Mouse (Mus musculus) kidney, embryonic 15.5 days (tissue): ENCODE measurements around the gene Tpm3. TPM values are rescaled to one million over a fixed set of nuclear protein-coding genes. Genes with fewer than 3 reads are reported as not detected.

ENCODE experiments used
- ATAC-seq: fragments of 200-750 bp; cut with Nextera tagmentation; replicated peaks from 2 replicates; pipeline ENCODE4 v1.8.0; 2017; ENCODE audit warnings: moderate TSS enrichment; ENCODE audit not compliant: low FRiP score
- H3K27ac ChIP-seq: fragments of 300-500 bp; sonication (generic); 2 replicates; pipeline ENCODE4 v1.5.1; 2015; ENCODE audit warnings: mild to moderate bottlenecking, inconsistent platforms
- H3K27me3 ChIP-seq: fragments of 300-500 bp; sonication (generic); 2 replicates; pipeline ENCODE4 v1.6.1; 2015; ENCODE audit warnings: inconsistent platforms
- H3K36me3 ChIP-seq: fragments of 300-500 bp; sonication (generic); 2 replicates; pipeline ENCODE4 v1.6.1; 2015; ENCODE audit warnings: inconsistent platforms
- H3K4me1 ChIP-seq: fragments of 300-500 bp; sonication (generic); 2 replicates; pipeline ENCODE4 v1.6.1; 2015; ENCODE audit warnings: inconsistent platforms
- H3K4me2 ChIP-seq: fragments of 300-500 bp; sonication (generic); 2 replicates; pipeline ENCODE4 v1.6.1; 2015; ENCODE audit warnings: moderate library complexity, mild to moderate bottlenecking, inconsistent platforms
- H3K4me3 ChIP-seq: fragments of 300-500 bp; sonication (generic); replicated peaks from 2 replicates; pipeline ENCODE4 v1.5.1; 2015; ENCODE audit warnings: mild to moderate bottlenecking, inconsistent platforms
- H3K9ac ChIP-seq: fragments of 300-500 bp; sonication (generic); 2 replicates; pipeline ENCODE4 v1.6.1; 2015; ENCODE audit warnings: mild to moderate bottlenecking, inconsistent platforms
- H3K9me3 ChIP-seq: fragments of 300-500 bp; sonication (generic); replicated peaks from 2 replicates; pipeline ENCODE4 v1.6.1; 2016; ENCODE audit warnings: inconsistent platforms
- WGBS: fragments of 180-500 bp; shearing (Covaris S2); methylation state at CpG from one replicate; pipeline ENCODE4 v1.1.7; 2015; ENCODE audit warnings: mixed read lengths; 5-methylcytosine and 5-hydroxymethylcytosine counted together
- polyA plus RNA-seq: library from polyadenylated mRNA; unstranded; fragments of >200 nt; fragmentation: Nextera tagmentation; extraction: Ambion mirVana; gene quantifications from 2 replicates; pipeline ENCODE4 v1.2.1, GENCODE M21; 2015

Tpm3 gene
- 547 and 591 TPM in 2 replicates for polyA plus RNA-seq

GRCm38 (mm10) chr3:90072294-90072693 is at the start of gene Tpm3:
Tpm3 (plus strand) TSS chr3:90072649.
- Histone ChIP-seq H3K9ac (no peak within 1 kb of the TSS), H3K36me3 (no peaks in the 10 kb centered on the region), H3K4me3 (no peak within 1 kb of the TSS), H3K4me1 (peaks cover 8% of the 10 kb centered on the region), H3K9me3 (no peaks in the 10 kb centered on the region), H3K4me2 (no peak within 1 kb of the TSS), H3K27me3 (no peaks in the 10 kb centered on the region), H3K27ac (no peak within 1 kb of the TSS)
- WGBS: 65% methylated on average over 4 of the region's 4 CpGs
- ATAC-seq: no peak

- Histone ChIP-seq H3K27ac (no peak overlapping the region), H3K9me3 (no peaks in the 10 kb centered on the region), H3K27me3 (no peaks in the 10 kb centered on the region), H3K4me1 (no peaks in the 10 kb centered on the region), H3K36me3 (peaks cover 93% of the 10 kb centered on the region), H3K4me3 (no peak overlapping the region), H3K9ac (no peak overlapping the region), H3K4me2 (no peak overlapping the region)
- 91% methylated on average over 2 of the region's 2 CpGs for WGBS
- ATAC-seq: no peak
Measured at GRCm38 (mm10) chr3:90034653-90035052, 37.8 kb upstream of the Tpm3 start.

GRCm38 (mm10) chr3:90036263-90036662 is 36.2 kb upstream of the Tpm3 start:
- no peak for ATAC-seq
- peaks cover 91% of the 10 kb centered on the region for H3K36me3 ChIP-seq
- 95% methylated on average over 1 of the region's 1 CpGs for WGBS

GRCm38 (mm10) chr3:90049691-90050090 is 22.8 kb upstream of the Tpm3 start:
- no peak overlapping the region for H3K9ac ChIP-seq
- WGBS: 27% methylated on average over 3 of the region's 3 CpGs
- no peak for ATAC-seq
- peaks cover 42% of the 10 kb centered on the region for H3K36me3 ChIP-seq
- no peak overlapping the region for H3K4me2 ChIP-seq
- H3K4me1 ChIP-seq: peaks cover 29% of the 10 kb centered on the region
- no peak overlapping the region for H3K4me3 ChIP-seq
- no peak overlapping the region for H3K27ac ChIP-seq
- H3K9me3 ChIP-seq: no peaks in the 10 kb centered on the region
- no peaks in the 10 kb centered on the region for H3K27me3 ChIP-seq

More at GRCm38 (mm10) chr3:90036263-90036662, 36.2 kb upstream of the Tpm3 start:
- Histone ChIP-seq H3K4me2 (no peak overlapping the region), H3K27me3 (no peaks in the 10 kb centered on the region), H3K4me1 (no peaks in the 10 kb centered on the region), H3K27ac (no peak overlapping the region), H3K9me3 (no peaks in the 10 kb centered on the region), H3K9ac (no peak overlapping the region), H3K4me3 (no peak overlapping the region)

- peak; percentile 88 for ATAC-seq
Measured at GRCm38 (mm10) chr3:90051441-90052350, 20.8 kb upstream of the Tpm3 start, which contains the start of gene 4933434E20Rik. 4933434E20Rik (plus strand) TSS chr3:90051636.

GRCm38 (mm10) chr3:90052351-90053241 is 19.9 kb upstream of the Tpm3 start, which contains the start of gene Ubap2l:
Ubap2l (minus strand) TSS chr3:90052628.
- Histone ChIP-seq H3K36me3 (peaks cover 42% of the 10 kb centered on the region), H3K27me3 (no peaks in the 10 kb centered on the region), H3K9ac (peak within 1 kb of the TSS; percentile 95), H3K4me2 (peak within 1 kb of the TSS; percentile 65), H3K9me3 (no peaks in the 10 kb centered on the region), H3K4me1 (peaks cover 33% of the 10 kb centered on the region), H3K4me3 (peak within 1 kb of the TSS; percentile 90), H3K27ac (peak within 1 kb of the TSS; percentile 97)
- WGBS: under 1% methylated on average over 80 of the region's 81 CpGs
- peak; percentile 94 for ATAC-seq

More at GRCm38 (mm10) chr3:90051441-90052350, 20.8 kb upstream of the Tpm3 start, which contains the start of gene 4933434E20Rik:
- Histone ChIP-seq H3K4me1 (peaks cover 33% of the 10 kb centered on the region), H3K9ac (peak within 1 kb of the TSS; percentile 95), H3K9me3 (no peaks in the 10 kb centered on the region), H3K4me3 (peak within 1 kb of the TSS; percentile 90), H3K36me3 (peaks cover 42% of the 10 kb centered on the region), H3K4me2 (peak within 1 kb of the TSS; percentile 59), H3K27ac (peak within 1 kb of the TSS; percentile 97), H3K27me3 (no peaks in the 10 kb centered on the region)
- WGBS: under 1% methylated on average over 43 of the region's 43 CpGs

- Histone ChIP-seq H3K27ac (no peak overlapping the region), H3K9ac (no peak overlapping the region), H3K36me3 (peaks cover 83% of the 10 kb centered on the region), H3K27me3 (no peaks in the 10 kb centered on the region), H3K4me3 (no peak overlapping the region), H3K4me1 (no peaks in the 10 kb centered on the region), H3K4me2 (no peak overlapping the region), H3K9me3 (no peaks in the 10 kb centered on the region)
- no peak for ATAC-seq
- 92% methylated on average over 6 of the region's 6 CpGs for WGBS
Measured at GRCm38 (mm10) chr3:90061549-90061948, 10.9 kb upstream of the Tpm3 start.

GRCm38 (mm10) chr3:90062539-90062938 is 9.9 kb upstream of the Tpm3 start:
- WGBS: 81% methylated on average over 2 of the region's 2 CpGs

GRCm38 (mm10) chr3:90064383-90064782 is 8.1 kb upstream of the Tpm3 start:
- no peaks in the 10 kb centered on the region for H3K9me3 ChIP-seq
- H3K9ac ChIP-seq: no peak overlapping the region
- H3K27me3 ChIP-seq: no peaks in the 10 kb centered on the region
- H3K4me2 ChIP-seq: no peak overlapping the region
- no peaks in the 10 kb centered on the region for H3K4me1 ChIP-seq
- H3K36me3 ChIP-seq: peaks cover 63% of the 10 kb centered on the region
- WGBS: 83% methylated on average over 3 of the region's 3 CpGs
- no peak overlapping the region for H3K4me3 ChIP-seq
- no peak for ATAC-seq
- no peak overlapping the region for H3K27ac ChIP-seq

More at GRCm38 (mm10) chr3:90062539-90062938, 9.9 kb upstream of the Tpm3 start:
- Histone ChIP-seq H3K4me3 (no peak overlapping the region), H3K27me3 (no peaks in the 10 kb centered on the region), H3K9me3 (no peaks in the 10 kb centered on the region), H3K36me3 (peaks cover 75% of the 10 kb centered on the region), H3K27ac (no peak overlapping the region), H3K4me1 (no peaks in the 10 kb centered on the region), H3K4me2 (no peak overlapping the region), H3K9ac (no peak overlapping the region)
- no peak for ATAC-seq

GRCm38 (mm10) chr3:90065553-90065952 is 6.9 kb upstream of the Tpm3 start:
- Histone ChIP-seq H3K27me3 (no peaks in the 10 kb centered on the region), H3K4me3 (no peak overlapping the region), H3K4me1 (no peaks in the 10 kb centered on the region), H3K4me2 (no peak overlapping the region), H3K27ac (peak overlapping the region; percentile 32; the same call in 1 of the 2 replicates), H3K36me3 (peaks cover 53% of the 10 kb centered on the region), H3K9ac (no peak overlapping the region), H3K9me3 (no peaks in the 10 kb centered on the region)
- WGBS: 39% methylated on average over 3 of the region's 3 CpGs
- ATAC-seq: no peak

GRCm38 (mm10) chr3:90067851-90068250 is 4.6 kb upstream of the Tpm3 start:
- ATAC-seq: no peak
- H3K4me2 ChIP-seq: no peak overlapping the region
- peaks cover 30% of the 10 kb centered on the region for H3K36me3 ChIP-seq
- no peak overlapping the region for H3K27ac ChIP-seq
- no peaks in the 10 kb centered on the region for H3K27me3 ChIP-seq
- H3K9ac ChIP-seq: no peak overlapping the region
- no peak overlapping the region for H3K4me3 ChIP-seq
- H3K9me3 ChIP-seq: no peaks in the 10 kb centered on the region
- H3K4me1 ChIP-seq: no peaks in the 10 kb centered on the region
- WGBS: 87% methylated on average over 4 of the region's 4 CpGs
